Mouse (Mus musculus) limb, embryonic 15.5 days (tissue): ENCODE data around the gene Mycbp. TPM values are rescaled to one million over a fixed set of nuclear protein-coding genes. Genes with fewer than 3 reads are reported as not detected.

Experiments used
- ATAC-seq: fragments of 200-750 bp; cut with Nextera tagmentation; 2 replicates; pipeline ENCODE4 v1.8.0; 2017; ENCODE audit warnings: low read depth, moderate TSS enrichment; ENCODE audit not compliant: insufficient number of reproducible peaks, low FRiP score, low TSS enrichment
- H3K27ac ChIP-seq: fragments of 300-500 bp; sonication (generic); 2 replicates; pipeline ENCODE4 v1.5.1; 2015; ENCODE audit warnings: moderate library complexity, mild to moderate bottlenecking, inconsistent platforms
- H3K27me3 ChIP-seq: fragments of 300-500 bp; sonication (generic); 2 replicates; pipeline ENCODE4 v1.6.1; 2015; ENCODE audit warnings: inconsistent platforms
- H3K36me3 ChIP-seq: fragments of 300-500 bp; sonication (generic); 2 replicates; pipeline ENCODE4 v1.6.1; 2015; ENCODE audit warnings: inconsistent platforms
- H3K4me1 ChIP-seq: fragments of 300-500 bp; sonication (generic); 2 replicates; pipeline ENCODE4 v1.6.1; 2015; ENCODE audit warnings: inconsistent platforms
- H3K4me2 ChIP-seq: fragments of 300-500 bp; sonication (generic); 2 replicates; pipeline ENCODE4 v1.6.1; 2015; ENCODE audit warnings: mild to moderate bottlenecking, inconsistent platforms
- H3K4me3 ChIP-seq: fragments of 300-500 bp; sonication (generic); 2 replicates; pipeline ENCODE4 v1.5.1; 2015; ENCODE audit warnings: mild to moderate bottlenecking, inconsistent platforms
- H3K9ac ChIP-seq: fragments of 300-500 bp; sonication (generic); 2 replicates; pipeline ENCODE4 v1.6.1; 2015; ENCODE audit warnings: inconsistent platforms
- H3K9me3 ChIP-seq: fragments of 300-500 bp; sonication (generic); 2 replicates; pipeline ENCODE4 v1.6.1; 2016; ENCODE audit warnings: inconsistent platforms
- WGBS: fragments of 180-500 bp; shearing (Covaris S2); methylation state at CpG from one replicate; pipeline ENCODE4 v1.1.7; 2015; 5-methylcytosine and 5-hydroxymethylcytosine counted together
- polyA plus RNA-seq: library from polyadenylated mRNA; unstranded; fragments of >200 nt; fragmentation: Nextera tagmentation; extraction: Ambion mirVana; gene quantifications from 2 replicates; pipeline ENCODE4 v1.2.1, GENCODE M21; 2015

Mycbp gene
- 67.2 and 67.5 TPM in 2 replicates for polyA plus RNA-seq

DNA sequence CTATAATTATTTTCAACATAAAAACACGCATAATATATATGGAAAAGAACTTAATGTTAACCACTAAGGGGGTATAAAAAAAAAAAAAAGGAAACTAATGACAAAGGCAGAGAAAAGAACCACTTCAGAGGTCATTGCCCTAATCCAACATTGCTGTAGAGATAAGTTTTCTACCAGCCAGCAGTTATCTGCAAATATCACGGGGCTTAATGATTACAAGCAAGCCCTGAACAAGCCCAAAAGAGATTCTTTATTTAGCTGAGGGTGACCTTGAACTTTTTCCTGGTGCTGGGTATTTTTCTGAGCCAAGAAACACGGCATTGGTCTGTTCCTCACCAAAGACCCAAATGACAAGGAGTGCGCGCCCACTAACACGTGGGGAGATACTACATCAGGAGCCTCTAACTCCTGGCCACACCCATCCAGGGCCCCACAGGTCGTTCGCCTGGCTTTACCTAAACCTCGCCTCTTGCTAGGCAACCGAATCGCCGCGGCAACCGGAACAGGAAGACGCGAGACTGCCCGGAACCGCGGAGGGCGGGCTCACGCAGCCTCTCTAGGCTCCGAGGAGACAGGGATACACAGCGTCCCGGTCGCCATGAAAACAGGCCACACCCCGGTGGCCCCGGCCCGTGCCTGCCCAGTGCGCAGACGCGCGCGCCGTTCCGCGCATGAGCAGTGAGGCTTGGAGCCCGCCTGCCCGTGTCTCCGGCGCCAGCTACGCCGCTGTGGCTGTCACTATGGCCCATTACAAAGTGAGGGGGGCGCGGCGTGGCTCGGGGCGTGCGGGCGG, at the start of gene Mycbp:
Gene Mycbp (plus strand): TSS at position 500 of the 793 bp plus-strand sequence.
- H3K27me3 ChIP-seq, result no peaks in the 10 kb centered on the region
- H3K27ac ChIP-seq, result peak within 1 kb of the TSS; percentile 87
- WGBS, result 1% methylated on average over 48 of the region's 49 CpGs
- peak within 1 kb of the TSS; percentile 63 for H3K4me2 ChIP-seq
- peaks cover 10% of the 10 kb centered on the region; the same call in 1 of the 2 replicates for H3K36me3 ChIP-seq
- peak; percentile 100 for ATAC-seq
- peak within 1 kb of the TSS; percentile 77 for H3K9ac ChIP-seq
- peaks cover 12% of the 10 kb centered on the region; the same call in 1 of the 2 replicates for H3K4me1 ChIP-seq
- H3K9me3 ChIP-seq, result no peaks in the 10 kb centered on the region
- peak within 1 kb of the TSS; percentile 78 for H3K4me3 ChIP-seq

- no peak overlapping the region for H3K9ac ChIP-seq
Measured at GRCm38 (mm10) chr4:123856888-123857287, 47.7 kb upstream of the Mycbp start.

GRCm38 (mm10) chr4:123858090-123858489, 46.5 kb upstream of the Mycbp start:
- Histone ChIP-seq H3K36me3 (no peaks in the 10 kb centered on the region), H3K4me2 (no peak overlapping the region), H3K4me1 (no peaks in the 10 kb centered on the region), H3K27me3 (no peaks in the 10 kb centered on the region), H3K4me3 (no peak overlapping the region), H3K27ac (no peak overlapping the region), H3K9me3 (no peaks in the 10 kb centered on the region), H3K9ac (no peak overlapping the region)
- 85% methylated on average over 7 of the region's 7 CpGs for WGBS
- ATAC-seq, result no peak

More at GRCm38 (mm10) chr4:123856888-123857287, 47.7 kb upstream of the Mycbp start:
- Histone ChIP-seq H3K27me3 (no peaks in the 10 kb centered on the region), H3K4me3 (no peak overlapping the region), H3K9me3 (no peaks in the 10 kb centered on the region), H3K4me1 (no peaks in the 10 kb centered on the region), H3K27ac (no peak overlapping the region), H3K4me2 (no peak overlapping the region), H3K36me3 (no peaks in the 10 kb centered on the region)
- WGBS, result 71% methylated on average over 4 of the region's 4 CpGs
- ATAC-seq, result no peak

- no peak within 1 kb of the TSS for H3K4me2 ChIP-seq
- H3K9ac ChIP-seq, result no peak within 1 kb of the TSS
- no peaks in the 10 kb centered on the region for H3K36me3 ChIP-seq
- 77% methylated on average over 3 of the region's 3 CpGs for WGBS
- no peak within 1 kb of the TSS for H3K4me3 ChIP-seq
- no peaks in the 10 kb centered on the region for H3K9me3 ChIP-seq
- no peaks in the 10 kb centered on the region for H3K27me3 ChIP-seq
- no peak for ATAC-seq
- H3K4me1 ChIP-seq, result no peaks in the 10 kb centered on the region
- H3K27ac ChIP-seq, result no peak within 1 kb of the TSS
Measured at GRCm38 (mm10) chr4:123859379-123859778, 45.3 kb upstream of the Mycbp start, which contains the start of gene 4933427I04Rik. Gene 4933427I04Rik, plus strand, starts transcription at chr4:123859679.

DNA sequence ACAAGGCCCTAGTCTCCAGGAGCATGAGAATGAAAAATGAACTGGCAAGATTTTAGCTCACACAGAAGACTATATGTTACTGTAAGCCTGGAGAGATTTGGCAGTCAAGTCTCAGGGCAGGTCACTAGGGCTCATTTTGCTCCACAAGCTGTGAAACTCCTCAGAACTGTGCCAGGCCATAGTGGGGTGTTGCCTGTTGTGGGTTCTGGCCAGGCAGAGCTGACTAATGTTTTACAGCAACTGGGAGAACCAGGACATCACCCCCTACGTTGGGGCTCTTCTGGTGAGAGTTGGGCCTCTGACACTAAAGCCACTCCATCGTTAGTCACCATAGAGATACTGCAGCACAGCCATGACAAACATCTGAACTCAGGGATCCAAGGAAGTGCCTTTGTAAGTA, 44.8 kb upstream of the Mycbp start:
- ATAC-seq, result no peak
- H3K9me3 ChIP-seq, result no peaks in the 10 kb centered on the region

DNA sequence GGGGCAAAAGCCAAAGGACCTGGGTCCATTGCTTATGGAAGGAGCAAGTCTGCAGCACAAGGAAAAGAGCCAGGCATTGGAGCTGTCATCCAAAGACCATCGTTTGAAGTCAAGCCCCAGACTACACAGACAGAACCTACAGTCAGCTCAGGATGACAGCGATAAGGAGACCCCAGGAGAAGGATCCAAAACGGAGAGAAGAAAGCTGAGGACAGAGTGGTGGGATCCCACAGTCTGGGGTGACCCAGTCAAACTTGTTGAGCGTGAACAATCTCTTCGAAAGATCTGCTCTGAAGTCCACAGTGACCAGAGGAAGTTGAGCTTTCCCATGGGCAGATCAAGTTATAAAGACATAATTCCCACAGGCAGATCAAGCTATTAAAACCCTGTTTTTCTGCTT, 44.0 kb upstream of the Mycbp start:
- 81% methylated on average over 5 of the region's 5 CpGs for WGBS
- Histone ChIP-seq H3K4me1 (no peaks in the 10 kb centered on the region), H3K36me3 (no peaks in the 10 kb centered on the region), H3K27ac (no peak overlapping the region), H3K4me3 (no peak overlapping the region), H3K4me2 (no peak overlapping the region), H3K27me3 (no peaks in the 10 kb centered on the region), H3K9ac (no peak overlapping the region), H3K9me3 (no peaks in the 10 kb centered on the region)
- no peak for ATAC-seq

More for the DNA sequence above, 44.8 kb upstream of the Mycbp start:
- Histone ChIP-seq H3K4me2 (no peak overlapping the region), H3K27me3 (no peaks in the 10 kb centered on the region), H3K36me3 (no peaks in the 10 kb centered on the region), H3K27ac (no peak overlapping the region), H3K4me1 (no peaks in the 10 kb centered on the region), H3K4me3 (no peak overlapping the region), H3K9ac (no peak overlapping the region)
- 49% methylated on average over 2 of the region's 2 CpGs for WGBS

GRCm38 (mm10) chr4:123893726-123894125, 10.9 kb upstream of the Mycbp start:
- no peak for ATAC-seq
- no peaks in the 10 kb centered on the region for H3K9me3 ChIP-seq
- no peak overlapping the region for H3K4me3 ChIP-seq
- WGBS, result 89% methylated on average over 5 of the region's 5 CpGs
- no peak overlapping the region for H3K9ac ChIP-seq
- no peak overlapping the region for H3K4me2 ChIP-seq
- H3K4me1 ChIP-seq, result no peaks in the 10 kb centered on the region
- no peaks in the 10 kb centered on the region for H3K27me3 ChIP-seq
- H3K36me3 ChIP-seq, result no peaks in the 10 kb centered on the region
- H3K27ac ChIP-seq, result no peak overlapping the region

- no peak for ATAC-seq
- Histone ChIP-seq H3K27me3 (no peaks in the 10 kb centered on the region), H3K9ac (no peak overlapping the region), H3K9me3 (no peaks in the 10 kb centered on the region), H3K4me3 (no peak overlapping the region), H3K4me2 (no peak overlapping the region), H3K36me3 (no peaks in the 10 kb centered on the region), H3K27ac (no peak overlapping the region), H3K4me1 (no peaks in the 10 kb centered on the region)
- 90% methylated on average over 4 of the region's 4 CpGs for WGBS
Measured at GRCm38 (mm10) chr4:123894295-123894694, 10.3 kb upstream of the Mycbp start.

DNA sequence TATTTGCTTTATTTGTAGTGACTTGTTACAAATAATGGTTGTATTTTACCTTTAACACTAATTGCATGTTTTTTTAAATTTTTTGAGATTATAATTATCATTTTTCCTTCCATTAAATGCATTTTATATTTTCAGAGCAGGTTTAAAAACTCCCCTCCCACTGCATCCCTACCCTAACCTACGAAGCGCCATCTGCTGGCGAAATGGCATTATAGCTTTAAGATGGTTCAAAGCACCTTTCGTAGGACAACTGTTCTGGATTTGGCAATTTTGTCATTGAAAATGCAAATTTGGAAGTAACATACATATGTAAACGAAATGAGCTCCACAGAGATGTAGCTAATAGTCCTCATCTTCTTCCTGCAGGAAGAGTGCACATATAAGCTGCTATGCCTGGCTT, 5.9 kb upstream of the Mycbp start:
- Histone ChIP-seq H3K36me3 (no peaks in the 10 kb centered on the region), H3K4me1 (no peaks in the 10 kb centered on the region), H3K27ac (no peak overlapping the region), H3K27me3 (no peaks in the 10 kb centered on the region), H3K4me3 (no peak overlapping the region), H3K9me3 (no peaks in the 10 kb centered on the region), H3K4me2 (no peak overlapping the region), H3K9ac (no peak overlapping the region)
- no peak for ATAC-seq
- WGBS, result 13% methylated on average over 5 of the region's 5 CpGs

- Histone ChIP-seq H3K4me2 (no peak overlapping the region), H3K36me3 (0 out of 2 replicates have a peak, but pooled peaks cover under 1% of the 10 kb centered on the region), H3K27me3 (no peaks in the 10 kb centered on the region), H3K27ac (no peak overlapping the region), H3K4me1 (peaks cover 12% of the 10 kb centered on the region; the same call in 1 of the 2 replicates), H3K4me3 (no peak overlapping the region), H3K9ac (no peak overlapping the region), H3K9me3 (no peaks in the 10 kb centered on the region)
- no peak for ATAC-seq
- WGBS, result 82% methylated on average over 3 of the region's 3 CpGs
Measured at GRCm38 (mm10) chr4:123903432-123903831, 1.2 kb upstream of the Mycbp start.

- Histone ChIP-seq H3K27me3 (no peaks in the 10 kb centered on the region), H3K4me2 (peak overlapping the region; percentile 63), H3K9ac (peak overlapping the region; percentile 77), H3K9me3 (no peaks in the 10 kb centered on the region), H3K27ac (peak overlapping the region; percentile 87), H3K36me3 (peaks cover 17% of the 10 kb centered on the region; the same call in 1 of the 2 replicates), H3K4me3 (peak overlapping the region; percentile 78), H3K4me1 (peaks cover 12% of the 10 kb centered on the region; the same call in 1 of the 2 replicates)
- WGBS, result 2% methylated on average over 53 of the region's 53 CpGs
- ATAC-seq, result peak; percentile 0; the same call in 1 of the 2 replicates
Measured at GRCm38 (mm10) chr4:123905126-123905668, 565 bp downstream of the Mycbp start.

GRCm38 (mm10) chr4:123911503-123911902, 6.9 kb downstream of the Mycbp start:
- Histone ChIP-seq H3K4me3 (no peak overlapping the region), H3K4me2 (no peak overlapping the region), H3K4me1 (peaks cover 9% of the 10 kb centered on the region), H3K9me3 (no peaks in the 10 kb centered on the region), H3K36me3 (peaks cover 37% of the 10 kb centered on the region), H3K9ac (no peak overlapping the region), H3K27me3 (no peaks in the 10 kb centered on the region), H3K27ac (no peak overlapping the region)
- WGBS, result 90% methylated on average over 4 of the region's 4 CpGs
- ATAC-seq, result no peak
